Mouse (Mus musculus) limb, embryonic 14.5 days (tissue): Measurements from ENCODE around the gene Naaladl2. TPM values are rescaled to one million over a fixed set of nuclear protein-coding genes. Genes with fewer than 3 reads are reported as not detected.

ENCODE experiments used
- ATAC-seq: fragments of 200-750 bp; cut with Nextera tagmentation; 2 replicates; pipeline ENCODE4 v1.8.0; 2017; ENCODE audit warnings: low read depth, moderate number of reproducible peaks, moderate TSS enrichment; ENCODE audit not compliant: low FRiP score
- DNase-seq: peaks from one replicate; pipeline ENCODE4 v3.0.0-alpha.2; 2015; ENCODE audit warnings: low spot score
- H3K27ac ChIP-seq: fragments of 300-500 bp; sonication (generic); replicated peaks from 2 replicates; pipeline ENCODE4 v1.5.1; 2014; ENCODE audit warnings: low read depth, mild to moderate bottlenecking, low read length, moderate library complexity, mixed read lengths
- H3K27me3 ChIP-seq: fragments of 300-500 bp; sonication (generic); 2 replicates; pipeline ENCODE4 v1.6.1; 2014; ENCODE audit warnings: low read length, mixed read lengths; ENCODE audit not compliant: control insufficient read depth, insufficient read depth
- H3K36me3 ChIP-seq: fragments of 300-500 bp; sonication (generic); 2 replicates; pipeline ENCODE4 v1.6.1; 2014; ENCODE audit warnings: mild to moderate bottlenecking, low read length, moderate library complexity, mixed read lengths; ENCODE audit not compliant: control insufficient read depth, insufficient read depth
- H3K4me1 ChIP-seq: fragments of 300-500 bp; sonication (generic); 2 replicates; pipeline ENCODE4 v1.6.1; 2014; ENCODE audit warnings: antibody characterized with exemption, low read length, mixed read lengths; ENCODE audit not compliant: control insufficient read depth, insufficient read depth
- H3K4me2 ChIP-seq: fragments of 300-500 bp; sonication (generic); replicated peaks from 2 replicates; pipeline ENCODE4 v1.6.1; 2014; ENCODE audit warnings: low read depth, mild to moderate bottlenecking, low read length, moderate library complexity; ENCODE audit not compliant: severe bottlenecking
- H3K4me3 ChIP-seq: fragments of 300-500 bp; sonication (generic); replicated peaks from 2 replicates; pipeline ENCODE4 v1.5.1; 2014; ENCODE audit warnings: low read length
- H3K9ac ChIP-seq: fragments of 300-500 bp; sonication (generic); 2 replicates; pipeline ENCODE4 v1.6.1; 2014; ENCODE audit warnings: mild to moderate bottlenecking, low read depth, low read length, moderate library complexity; ENCODE audit not compliant: severe bottlenecking
- H3K9me3 ChIP-seq: fragments of 300-500 bp; sonication (generic); 2 replicates; pipeline ENCODE4 v1.6.1; 2016; ENCODE audit warnings: low read length; ENCODE audit not compliant: control insufficient read depth
- POLR2A ChIP-seq: fragments of 200-500 bp; IDR thresholded peaks from 2 replicates; pipeline ENCODE4 v1.8.0; 2012; ENCODE audit warnings: inconsistent platforms, mild to moderate bottlenecking, moderate library complexity, borderline replicate concordance; ENCODE audit not compliant: insufficient read depth, insufficient read length; ENCODE audit errors: extremely low read depth
- WGBS: fragments of 180-500 bp; shearing (Covaris S2); extraction: QIAGEN DNeasy Blood & Tissue Kit; methylation state at CpG from one replicate; pipeline ENCODE4 v1.1.7; 2014; 5-methylcytosine and 5-hydroxymethylcytosine counted together
- polyA plus RNA-seq, 2 experiments: library from polyadenylated mRNA; depleted of rRNA in 1 of 2; stranded (reverse) in 1 of 2; unstranded in 1 of 2; fragments of >200 nt; fragmentation: Nextera tagmentation in 1 of 2; extraction: Ambion mirVana in 1 of 2; gene quantifications; 2 replicates each; pipeline versions ENCODE4 v1.2.1 to v1.2.3; 2012 to 2014

Naaladl2 gene
- polyA plus RNA-seq, 2 experiments, result 0.89 to 2.3 TPM

DNA sequence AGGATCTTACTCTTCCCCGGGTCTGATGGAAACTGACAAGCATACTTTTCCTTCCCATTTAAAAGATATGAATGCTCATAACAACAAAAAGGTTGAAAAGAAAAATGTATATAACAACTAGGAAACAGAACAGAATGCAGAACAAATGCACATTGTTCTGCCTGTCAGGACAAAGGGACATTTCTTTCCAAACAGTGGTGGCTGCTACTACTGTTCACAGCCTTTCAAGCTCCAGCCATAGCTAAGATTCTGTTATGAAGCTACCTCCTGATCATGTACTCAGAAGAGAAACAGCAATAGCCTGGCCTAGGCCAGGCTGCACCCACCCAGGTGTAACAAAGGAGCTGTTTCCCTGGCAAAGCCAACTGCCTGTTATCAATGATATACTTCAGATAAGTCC, 271.8 kb downstream of the Naaladl2 start:
- Histone ChIP-seq H3K4me1 (no peaks in the 10 kb centered on the region), H3K4me3 (no peak overlapping the region), H3K4me2 (no peak overlapping the region), H3K27ac (no peak overlapping the region), H3K9me3 (no peaks in the 10 kb centered on the region), H3K36me3 (no peaks in the 10 kb centered on the region), H3K27me3 (no peaks in the 10 kb centered on the region), H3K9ac (no peak overlapping the region)
- WGBS, result 85% methylated on average over 1 of the region's 1 CpGs
- no peak for TF ChIP-seq POLR2A
- DNase-seq (no peak), ATAC-seq (no peak)

DNA sequence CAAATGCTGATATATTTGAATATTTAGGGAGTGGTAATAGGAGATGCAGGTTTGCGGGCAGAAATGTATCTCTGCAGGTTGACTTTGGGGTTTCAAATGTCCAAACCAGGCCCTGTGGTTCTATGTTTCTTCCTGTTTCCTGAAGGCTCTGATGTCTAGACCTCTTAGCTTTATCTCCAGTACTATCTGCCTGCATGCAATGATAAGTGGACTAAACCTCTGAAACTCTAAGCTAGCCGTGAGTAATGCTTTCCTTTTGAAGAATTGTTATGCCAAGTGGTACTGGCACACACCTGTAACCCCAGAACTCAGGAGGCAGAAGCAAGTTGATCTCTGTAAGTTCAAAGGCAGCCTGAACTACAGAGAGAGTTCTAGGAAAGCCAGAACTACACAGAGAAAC, 291.1 kb downstream of the Naaladl2 start:
- Histone ChIP-seq H3K9me3 (no peaks in the 10 kb centered on the region), H3K9ac (no peak overlapping the region), H3K27me3 (no peaks in the 10 kb centered on the region), H3K36me3 (no peaks in the 10 kb centered on the region), H3K4me2 (no peak overlapping the region), H3K4me3 (no peak overlapping the region), H3K27ac (no peak overlapping the region), H3K4me1 (no peaks in the 10 kb centered on the region)
- TF ChIP-seq POLR2A, result no peak
- no peak for DNase-seq
- 75% methylated on average over 2 of the region's 2 CpGs for WGBS
- no peak for ATAC-seq

- DNase-seq (no peak), ATAC-seq (no peak)
- no peaks in the 10 kb centered on the region for H3K4me1 ChIP-seq
- H3K36me3 ChIP-seq, result no peaks in the 10 kb centered on the region
- H3K9me3 ChIP-seq, result no peaks in the 10 kb centered on the region
- 60% methylated on average over 2 of the region's 2 CpGs for WGBS
- H3K27me3 ChIP-seq, result no peaks in the 10 kb centered on the region
- no peak for TF ChIP-seq POLR2A
- no peak overlapping the region for H3K4me2 ChIP-seq
- no peak overlapping the region for H3K9ac ChIP-seq
- H3K4me3 ChIP-seq, result no peak overlapping the region
- no peak overlapping the region for H3K27ac ChIP-seq
Observed at GRCm38 (mm10) chr3:24796739-24797138, 347.3 kb downstream of the Naaladl2 start.

- ATAC-seq (no peak), DNase-seq (no peak)
- 73% methylated on average over 1 of the region's 1 CpGs for WGBS
- Histone ChIP-seq H3K4me3 (no peak overlapping the region), H3K4me1 (no peaks in the 10 kb centered on the region), H3K9me3 (no peaks in the 10 kb centered on the region), H3K4me2 (no peak overlapping the region), H3K9ac (no peak overlapping the region), H3K27ac (no peak overlapping the region), H3K36me3 (no peaks in the 10 kb centered on the region), H3K27me3 (no peaks in the 10 kb centered on the region)
- no peak for TF ChIP-seq POLR2A
Observed at GRCm38 (mm10) chr3:24787451-24788148, 356.5 kb downstream of the Naaladl2 start.

- ATAC-seq (no peak; the same call in 1 of the 2 replicates), DNase-seq (no peak)
- no peaks in the 10 kb centered on the region for H3K36me3 ChIP-seq
- H3K9me3 ChIP-seq, result no peaks in the 10 kb centered on the region
- H3K4me2 ChIP-seq, result no peak overlapping the region
- WGBS, result 86% methylated on average over 3 of the region's 3 CpGs
- H3K27me3 ChIP-seq, result no peaks in the 10 kb centered on the region
- TF ChIP-seq POLR2A, result no peak
- H3K4me1 ChIP-seq, result no peaks in the 10 kb centered on the region
- H3K9ac ChIP-seq, result no peak overlapping the region
- no peak overlapping the region for H3K4me3 ChIP-seq
- H3K27ac ChIP-seq, result no peak overlapping the region
Observed at GRCm38 (mm10) chr3:24784108-24784507, 360.0 kb downstream of the Naaladl2 start.
